Mouse (Mus musculus) right cerebral cortex, postnatal 36 days (tissue): ENCODE results near the gene Wfdc10.

Experiments used
- DNase-seq, 2 experiments: peaks; one replicate each; pipeline ENCODE4 v3.0.0; 2022; ENCODE audit warnings: low spot score in 2 of 2, mixed read lengths in 1 of 2

The Wfdc10 gene

DNA sequence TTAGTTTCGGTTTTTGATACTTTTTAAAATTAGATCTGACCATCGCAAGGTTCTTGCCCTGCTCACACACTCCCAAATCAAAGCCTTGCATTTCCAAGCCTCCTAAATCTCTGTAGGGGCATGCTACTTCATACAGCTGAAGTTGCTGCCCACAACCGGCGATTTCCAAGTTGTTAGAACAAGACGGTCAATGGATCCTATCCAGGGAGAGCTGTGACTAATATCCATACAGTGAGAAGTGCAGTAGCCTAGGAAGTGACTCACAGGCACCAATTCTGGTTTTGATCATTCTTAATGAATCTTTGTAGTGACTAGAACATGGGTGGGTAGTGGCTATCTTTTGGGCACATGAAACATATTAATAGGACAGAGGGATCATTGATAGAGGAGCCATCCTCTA is 45.9 kb downstream of the Wfdc10 start:
- DNase-seq: no peak

DNA sequence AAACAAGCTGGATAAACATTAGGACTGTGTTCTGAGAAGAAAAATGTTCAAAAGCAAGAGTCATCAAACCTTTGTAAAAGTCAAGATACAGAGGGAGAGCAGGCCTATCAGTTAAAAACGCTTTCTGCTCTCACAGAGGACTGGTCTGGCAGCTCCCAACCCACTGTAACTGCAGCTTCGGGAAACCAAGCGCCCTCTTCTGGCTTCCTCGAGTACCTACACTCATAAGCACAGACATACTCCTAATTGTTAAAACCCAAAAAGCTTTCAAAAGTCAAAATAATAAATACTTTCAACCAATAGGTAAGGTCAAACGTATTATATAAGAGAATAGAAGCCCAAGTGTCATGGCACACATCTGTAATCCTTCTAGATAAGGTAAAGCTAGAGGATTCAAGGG is 48.4 kb downstream of the Wfdc10 start:
- no peak for DNase-seq

DNA sequence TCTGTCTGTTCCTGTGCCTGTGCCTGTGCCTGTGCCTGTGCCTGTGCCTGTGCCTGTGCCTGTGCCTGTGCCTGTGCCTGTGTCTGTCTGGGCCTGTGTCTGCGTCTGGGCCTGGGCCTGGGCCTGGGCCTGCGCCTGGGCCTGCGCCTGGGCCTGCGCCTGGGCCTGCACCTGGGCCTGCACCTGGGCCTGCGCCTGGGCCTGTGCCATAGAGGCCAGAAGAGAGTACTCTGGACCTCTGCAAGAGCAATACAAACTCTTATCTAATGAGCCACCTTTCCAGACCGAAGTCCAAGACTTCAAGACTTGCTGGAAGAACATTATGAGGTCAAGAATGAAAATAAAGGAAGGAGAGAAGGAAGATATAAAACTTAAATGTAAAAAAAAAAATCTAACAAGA is 49.5 kb downstream of the Wfdc10 start:
- no peak for DNase-seq

DNA sequence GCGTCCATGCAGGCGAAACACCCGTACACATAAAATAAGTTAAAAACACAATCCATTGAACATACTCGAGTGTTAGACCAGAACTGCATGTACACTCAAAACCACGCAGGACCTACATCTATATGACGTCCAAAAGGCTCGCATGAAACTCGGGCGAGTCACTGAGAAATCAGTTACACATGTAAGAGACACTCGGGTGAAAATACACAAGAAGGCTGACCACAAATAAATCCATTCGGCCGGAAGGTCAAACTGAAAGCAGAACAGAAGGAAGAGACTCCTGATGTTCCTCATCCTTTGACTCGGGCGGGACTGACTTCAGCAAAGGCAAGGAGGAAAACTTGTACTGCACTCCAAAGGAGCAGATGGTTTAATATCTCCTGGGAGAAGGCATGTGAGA is 50.1 kb downstream of the Wfdc10 start:
- no peak for DNase-seq
